Mouse (Mus musculus) E14TG2a.4 (cell line): Measurements from ENCODE around the gene Snx17.

Experiments
- CTCF ChIP-seq: conservative IDR thresholded peaks from 2 replicates; pipeline ENCODE4 v1.5.1; 2014; ENCODE audit warnings: low read length
- POU5F1 ChIP-seq: IDR thresholded peaks from 2 replicates; pipeline ENCODE4 v1.6.1; 2014; ENCODE audit warnings: low read length, borderline replicate concordance

DNA sequence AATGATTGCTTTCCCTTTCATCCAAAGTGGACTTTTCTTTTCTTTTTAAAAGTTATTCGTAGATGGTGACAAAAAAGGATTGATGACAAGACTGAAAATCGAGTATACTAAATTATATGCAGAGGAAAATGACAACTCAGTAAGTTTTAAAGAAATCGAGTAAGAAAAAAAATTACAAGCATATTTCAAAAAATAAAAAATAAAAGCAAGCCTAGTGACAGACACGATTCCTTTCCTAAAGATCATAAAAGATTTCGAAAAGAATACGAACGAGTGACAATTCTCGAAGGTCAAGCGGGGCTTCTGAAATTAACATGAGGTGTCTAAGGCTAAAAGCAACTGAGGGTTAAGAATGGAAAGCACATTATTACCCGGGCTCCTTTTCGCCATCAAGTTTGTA is 26.4 kb downstream of the Snx17 start:
- TF ChIP-seq CTCF (no peak), POU5F1 (no peak)
